Mouse (Mus musculus): ENCODE data around the gene Myog. TPM values are rescaled to one million over a fixed set of nuclear protein-coding genes. Genes with fewer than 3 reads are reported as not detected.

Gene Myog
- polyA plus RNA-seq, 1 experiment, result not detected

DNA sequence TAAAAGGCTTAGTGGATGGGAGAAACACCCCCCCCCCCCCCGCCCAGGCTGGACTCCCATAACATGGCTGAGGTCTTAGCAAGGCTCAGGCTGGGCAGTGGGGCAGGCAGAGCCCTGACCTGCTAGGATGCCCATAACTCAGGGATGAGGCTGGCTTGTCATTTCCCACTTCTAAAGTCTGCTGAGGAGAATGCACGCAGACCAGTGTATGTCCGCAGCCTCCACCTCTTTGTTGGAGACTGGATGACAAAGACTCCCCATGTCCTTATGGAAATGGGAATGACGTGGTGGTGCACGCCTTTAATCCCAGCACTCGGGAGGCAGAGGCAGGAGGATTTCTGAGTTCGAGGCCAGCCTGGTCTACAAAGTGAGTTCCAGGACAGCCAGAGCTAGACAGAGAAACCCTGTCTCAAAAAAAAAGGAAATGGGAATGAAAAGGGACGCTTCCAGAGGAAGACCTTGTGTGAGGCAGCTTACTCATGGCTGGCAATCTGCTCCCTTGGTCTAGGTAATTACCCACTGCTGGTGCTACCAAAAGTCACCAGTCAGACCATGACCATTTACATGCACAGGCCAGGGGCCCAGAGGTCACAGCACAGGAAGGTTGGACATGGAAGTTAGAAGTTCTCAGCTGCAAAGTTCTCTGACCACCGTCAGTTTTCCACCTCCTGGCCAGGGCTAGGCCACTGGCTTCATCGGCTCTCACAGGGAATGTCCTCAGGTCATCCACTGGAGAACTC lies 43.8 kb downstream of the Myog start:
- no peak overlapping the region for H3K4me3 ChIP-seq (ENCODE audit: insufficient read depth, low read length)
- peaks cover 12% of the 10 kb centered on the region for H3K4me1 ChIP-seq (ENCODE audit: control insufficient read depth, insufficient read depth, low read length)
- no peak overlapping the region for H3K27ac ChIP-seq (ENCODE audit: insufficient read depth, low read depth, low read length)
- TF ChIP-seq POLR2A (IDR thresholded peaks at IDR 0.05; ENCODE audit: borderline replicate concordance, low read depth, low read length) (no peak), CTCF (IDR thresholded peaks at IDR 0.05; ENCODE audit: low read depth, low read length) (no peak)

DNA sequence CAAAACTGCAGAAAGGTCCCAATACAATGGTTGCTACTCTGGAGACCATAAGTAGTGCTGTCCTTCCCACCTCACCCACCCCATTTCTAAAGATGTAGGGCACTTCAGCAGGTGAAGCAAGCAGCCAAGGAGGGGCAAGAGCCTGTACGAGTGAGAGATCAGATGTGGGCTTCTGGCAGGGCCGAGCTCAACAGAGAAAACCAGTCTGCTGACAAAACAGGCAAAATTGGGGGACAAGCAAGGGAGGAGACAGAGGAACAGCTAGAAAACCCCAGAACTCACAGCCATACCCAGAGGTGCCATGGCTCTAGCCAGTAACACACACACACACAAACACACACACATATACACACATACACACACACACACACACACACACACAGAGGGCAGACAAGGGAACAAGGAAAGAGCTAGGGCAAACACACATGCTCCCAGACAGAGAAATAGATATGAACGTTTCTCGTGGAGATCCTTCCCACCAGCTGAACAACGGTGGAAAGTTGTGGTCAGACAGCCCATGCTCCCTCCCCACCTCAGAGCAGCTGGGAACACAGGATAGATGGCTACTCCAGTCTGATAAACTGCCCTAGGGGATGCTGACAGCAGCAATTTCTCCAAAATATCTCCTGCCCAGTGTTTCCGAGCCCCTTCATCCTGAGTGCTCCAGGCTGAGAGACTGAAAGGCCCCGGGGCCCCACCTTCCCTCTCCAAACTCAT lies 44.5 kb downstream of the Myog start:
- no peak overlapping the region for H3K4me3 ChIP-seq (ENCODE audit: insufficient read depth, low read length)
- H3K27ac ChIP-seq (ENCODE audit: insufficient read depth, low read depth, low read length), result no peak overlapping the region
- H3K4me1 ChIP-seq (ENCODE audit: control insufficient read depth, insufficient read depth, low read length), result peaks cover 12% of the 10 kb centered on the region
- TF ChIP-seq CTCF (IDR thresholded peaks at IDR 0.05; ENCODE audit: low read depth, low read length) (no peak), POLR2A (IDR thresholded peaks at IDR 0.05; ENCODE audit: borderline replicate concordance, low read depth, low read length) (no peak)

DNA sequence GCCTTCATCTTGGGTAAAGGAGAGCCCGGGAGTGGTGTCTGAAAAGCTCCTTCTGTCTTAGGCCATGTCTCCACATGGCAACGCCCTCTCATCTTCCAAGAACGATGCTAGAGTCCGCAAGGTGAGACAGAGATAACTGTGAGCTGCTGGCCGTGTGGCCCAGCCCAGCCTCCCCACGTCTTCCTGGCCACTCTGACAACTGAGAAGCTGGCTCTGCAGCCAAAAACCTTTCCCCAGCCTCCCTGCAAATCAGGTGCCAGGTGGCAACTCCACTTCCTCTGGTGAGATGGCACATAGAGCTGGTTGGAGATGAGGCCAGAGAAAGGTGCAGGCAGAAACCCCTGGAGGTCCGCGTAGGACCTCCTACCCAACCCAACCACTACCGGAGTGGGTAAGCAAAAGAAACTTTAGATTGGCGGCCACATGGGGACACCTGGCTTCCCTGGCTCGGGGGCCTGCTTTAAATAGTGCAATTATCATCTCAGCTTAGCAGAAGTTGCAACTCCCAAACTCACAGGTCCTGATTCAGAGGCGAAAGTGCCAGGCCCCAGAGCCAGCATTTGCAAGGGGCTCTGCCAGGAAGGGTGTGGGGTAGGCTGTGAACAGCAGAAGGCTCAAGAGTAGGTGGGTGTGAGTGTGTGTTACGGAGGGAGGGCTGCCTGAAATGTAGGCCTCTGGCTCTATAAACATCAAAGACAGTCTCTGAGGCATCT lies 45.6 kb downstream of the Myog start:
- no peak overlapping the region for H3K27ac ChIP-seq (ENCODE audit: insufficient read depth, low read depth, low read length)
- H3K4me1 ChIP-seq (ENCODE audit: control insufficient read depth, insufficient read depth, low read length), result peaks cover 12% of the 10 kb centered on the region
- H3K4me3 ChIP-seq (ENCODE audit: insufficient read depth, low read length), result no peak overlapping the region
- TF ChIP-seq CTCF (IDR thresholded peaks at IDR 0.05; ENCODE audit: low read depth, low read length) (no peak), POLR2A (IDR thresholded peaks at IDR 0.05; ENCODE audit: borderline replicate concordance, low read depth, low read length) (no peak)

DNA sequence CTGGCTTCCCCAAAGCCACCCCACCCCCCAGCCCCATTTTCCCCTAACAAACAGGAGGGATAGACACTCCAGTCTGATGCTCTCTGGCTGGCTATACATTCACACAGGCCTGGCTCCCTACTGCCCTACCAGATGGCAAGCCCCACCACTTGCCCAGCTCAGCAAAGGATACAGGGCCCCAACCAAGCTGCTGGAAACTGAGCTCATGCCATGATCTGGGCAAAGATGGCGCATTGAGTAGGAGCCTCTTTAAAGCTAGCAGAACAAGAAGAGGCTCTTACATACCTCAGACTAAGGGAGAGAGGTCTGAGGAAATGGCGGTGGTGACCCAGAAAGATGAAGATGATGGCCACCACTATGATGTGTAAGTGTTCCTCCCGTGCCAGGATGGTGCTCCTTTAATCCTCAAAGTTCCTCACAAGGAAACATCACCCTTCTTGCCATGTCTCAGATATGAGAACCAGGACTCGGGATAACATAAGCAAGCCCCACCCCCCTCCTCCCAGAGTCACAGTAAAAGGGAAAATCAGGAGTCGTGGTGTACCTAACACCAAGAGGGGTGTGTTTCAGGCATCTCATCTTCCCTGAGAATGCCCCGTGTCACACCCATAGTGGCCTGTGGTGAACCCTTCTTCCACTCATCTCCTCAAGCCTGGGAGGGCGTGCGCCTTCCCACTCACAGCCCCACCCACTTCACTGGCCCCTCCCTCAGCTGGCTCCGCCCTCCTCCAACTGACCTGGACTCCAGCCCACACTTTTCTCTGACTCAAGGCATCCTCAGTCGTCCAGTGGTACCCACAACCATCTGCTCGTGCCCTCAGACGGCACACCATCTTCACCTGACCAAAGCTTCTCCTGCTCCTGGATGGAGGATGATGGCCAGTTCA lies 46.4 kb downstream of the Myog start:
- Histone ChIP-seq H3K27ac (ENCODE audit: insufficient read depth, low read depth, low read length) (no peak overlapping the region), H3K4me3 (ENCODE audit: insufficient read depth, low read length) (no peak overlapping the region), H3K4me1 (ENCODE audit: control insufficient read depth, insufficient read depth, low read length) (peaks cover 12% of the 10 kb centered on the region)
- TF ChIP-seq CTCF (IDR thresholded peaks at IDR 0.05; ENCODE audit: low read depth, low read length), result no peak
- no peak for TF ChIP-seq POLR2A (IDR thresholded peaks at IDR 0.05; ENCODE audit: borderline replicate concordance, low read depth, low read length)

DNA sequence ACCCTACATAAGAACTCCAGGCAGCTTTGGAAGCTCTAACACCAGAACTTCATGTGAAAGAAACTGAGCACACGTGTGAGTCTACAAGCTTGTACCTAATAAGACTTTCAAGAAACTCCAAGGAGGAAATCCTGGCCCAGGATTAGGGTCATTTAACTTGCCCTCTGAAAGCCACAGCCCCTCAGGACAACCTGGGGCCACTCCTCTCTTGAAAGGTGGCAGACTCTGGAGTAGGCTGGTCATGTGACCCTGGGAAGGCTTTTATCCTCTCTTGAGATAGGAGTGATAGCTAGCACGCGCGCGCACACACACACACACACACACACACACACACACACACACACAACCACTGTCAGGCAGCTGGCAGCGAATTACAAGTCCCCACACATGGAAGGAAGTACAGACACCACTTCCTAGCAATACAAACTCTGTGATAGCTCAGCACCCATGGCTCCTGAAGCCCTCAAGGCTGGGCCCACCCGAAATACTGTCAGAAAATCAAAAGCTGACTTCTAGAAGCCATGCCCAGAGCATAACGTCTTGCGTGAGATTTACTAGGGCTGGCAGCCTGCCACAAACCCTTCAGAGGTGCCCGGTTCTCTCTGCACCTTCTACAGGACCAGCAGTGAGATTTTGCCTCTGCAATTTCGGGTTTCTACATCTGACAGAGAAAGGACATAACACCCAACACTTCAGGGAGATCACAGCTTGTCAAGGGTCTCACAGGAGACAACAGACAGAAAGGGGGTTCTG lies 47.3 kb downstream of the Myog start:
- Histone ChIP-seq H3K4me3 (ENCODE audit: insufficient read depth, low read length) (no peak overlapping the region), H3K27ac (ENCODE audit: insufficient read depth, low read depth, low read length) (no peak overlapping the region), H3K4me1 (ENCODE audit: control insufficient read depth, insufficient read depth, low read length) (peaks cover 12% of the 10 kb centered on the region)
- no peak for TF ChIP-seq CTCF (IDR thresholded peaks at IDR 0.05; ENCODE audit: low read depth, low read length)
- TF ChIP-seq POLR2A (IDR thresholded peaks at IDR 0.05; ENCODE audit: borderline replicate concordance, low read depth, low read length), result no peak

DNA sequence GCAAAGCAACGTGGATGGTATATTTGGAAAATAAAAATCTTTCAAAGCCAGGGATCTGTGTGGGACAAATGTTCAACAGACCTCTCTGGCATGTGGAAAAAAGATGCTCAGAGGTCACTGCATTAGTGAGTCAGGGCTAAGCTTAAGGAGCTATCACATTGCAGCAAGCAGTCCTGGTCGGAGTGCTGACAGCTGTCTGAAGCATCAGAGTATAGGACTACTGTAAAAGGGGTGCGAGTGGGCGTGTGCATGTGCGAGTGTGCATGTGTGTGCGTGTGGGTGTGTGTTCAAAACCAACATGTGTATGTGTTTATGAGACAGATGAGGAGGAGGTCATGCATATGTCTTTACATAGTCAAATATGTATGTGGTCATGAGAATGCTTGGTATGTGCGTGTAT lies 49.4 kb downstream of the Myog start:
- H3K4me1 ChIP-seq (ENCODE audit: control insufficient read depth, insufficient read depth, low read length), result no peaks in the 10 kb centered on the region
- H3K4me3 ChIP-seq (ENCODE audit: insufficient read depth, low read length), result no peak overlapping the region
- TF ChIP-seq POLR2A (IDR thresholded peaks at IDR 0.05; ENCODE audit: borderline replicate concordance, low read depth, low read length), result no peak
- no peak for TF ChIP-seq CTCF (IDR thresholded peaks at IDR 0.05; ENCODE audit: low read depth, low read length)
- H3K27ac ChIP-seq (ENCODE audit: insufficient read depth, low read depth, low read length), result no peak overlapping the region

DNA sequence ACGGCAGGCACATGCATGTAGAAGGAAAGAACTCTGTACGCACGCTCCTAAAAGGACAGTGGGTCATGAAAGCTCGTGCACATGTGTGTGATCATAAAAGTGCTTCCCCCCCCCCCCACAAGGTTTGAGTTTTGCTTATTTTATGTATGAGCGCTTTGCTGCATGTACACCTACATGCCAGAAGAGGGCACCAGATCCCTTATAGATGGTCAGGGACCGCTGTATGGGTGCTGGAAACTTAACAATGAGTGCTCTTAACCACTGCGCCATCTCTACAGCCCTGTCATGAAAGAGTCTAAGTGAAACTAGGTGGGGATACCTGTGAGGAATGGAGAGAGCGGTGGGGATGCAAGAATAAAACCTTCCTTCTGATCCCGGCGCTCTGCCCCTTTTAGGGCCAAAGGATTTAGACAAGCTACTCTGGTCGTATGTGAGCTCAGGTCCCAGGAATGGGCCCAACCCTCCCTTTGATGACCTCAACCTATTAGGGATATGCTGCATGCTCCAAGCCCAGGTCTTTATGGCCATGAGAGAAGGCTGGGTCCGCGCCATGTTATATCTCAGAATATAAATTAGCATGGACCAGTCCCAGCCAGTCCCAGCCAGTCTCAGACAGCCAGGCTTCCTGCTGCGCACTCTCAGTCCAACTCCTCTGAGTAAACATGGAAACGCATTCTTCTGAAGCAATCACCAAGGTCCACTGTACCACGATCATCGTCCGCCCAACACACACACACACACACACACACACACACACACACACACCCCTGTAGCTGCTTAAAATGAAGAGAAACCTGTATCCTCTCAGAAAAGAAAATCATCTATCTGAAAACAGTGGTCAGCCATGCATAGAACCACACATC lies 50.2 kb downstream of the Myog start:
- H3K4me3 ChIP-seq (ENCODE audit: insufficient read depth, low read length), result no peak overlapping the region
- no peak overlapping the region for H3K27ac ChIP-seq (ENCODE audit: insufficient read depth, low read depth, low read length)
- TF ChIP-seq POLR2A (IDR thresholded peaks at IDR 0.05; ENCODE audit: borderline replicate concordance, low read depth, low read length), result no peak
- no peak for TF ChIP-seq CTCF (IDR thresholded peaks at IDR 0.05; ENCODE audit: low read depth, low read length)
- no peaks in the 10 kb centered on the region for H3K4me1 ChIP-seq (ENCODE audit: control insufficient read depth, insufficient read depth, low read length)

DNA sequence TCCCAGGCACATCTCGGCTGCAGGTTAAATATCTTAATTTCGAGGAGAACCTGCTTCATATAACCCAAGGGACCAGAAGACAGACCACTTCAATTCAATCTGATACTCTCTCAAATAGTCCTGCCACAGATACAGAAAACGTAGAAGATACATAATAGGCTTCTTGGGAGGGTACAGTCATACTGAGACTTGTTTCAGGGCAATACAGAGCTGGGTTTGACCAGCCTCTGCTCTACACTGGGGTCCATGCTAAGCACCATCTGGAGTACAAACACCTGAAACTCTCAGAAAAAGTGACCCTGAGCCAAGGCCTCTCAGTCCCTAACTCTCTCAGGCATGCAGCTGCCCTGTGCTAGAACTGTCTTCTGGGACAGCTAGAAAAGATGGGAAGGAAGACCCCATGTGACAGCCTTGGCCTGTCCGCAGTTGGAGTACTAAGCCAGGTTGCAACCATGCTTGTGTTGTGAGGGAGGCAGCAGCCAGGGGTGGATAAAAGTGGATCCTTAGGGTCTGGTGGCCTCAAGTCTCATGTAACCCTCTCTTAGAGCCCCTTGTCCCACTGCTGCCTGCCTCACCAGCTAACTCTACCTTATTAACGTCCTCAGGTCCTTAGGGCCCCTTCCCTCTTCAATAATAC lies 52.0 kb downstream of the Myog start:
- Histone ChIP-seq H3K4me1 (ENCODE audit: control insufficient read depth, insufficient read depth, low read length) (no peaks in the 10 kb centered on the region), H3K4me3 (ENCODE audit: insufficient read depth, low read length) (no peak overlapping the region), H3K27ac (ENCODE audit: insufficient read depth, low read depth, low read length) (no peak overlapping the region)
- TF ChIP-seq CTCF (IDR thresholded peaks at IDR 0.05; ENCODE audit: low read depth, low read length), result no peak
- TF ChIP-seq POLR2A (IDR thresholded peaks at IDR 0.05; ENCODE audit: borderline replicate concordance, low read depth, low read length), result no peak

Other genes with a start within 250 kb of the Myog start
- 52.4 and 54.4 TPM in 2 replicates for gene Btg2, start 210.9 kb upstream of the Myog start, polyA plus RNA-seq (2012; ENCODE audit: insufficient read depth, insufficient read length, missing spikeins)
- gene Chit1, start 178.7 kb upstream of the Myog start, polyA plus RNA-seq (2012; ENCODE audit: insufficient read depth, insufficient read length, missing spikeins), result not detected in 2 replicates
- gene Chil1, start 107.8 kb upstream of the Myog start, polyA plus RNA-seq (2012; ENCODE audit: insufficient read depth, insufficient read length, missing spikeins), result not detected in 2 replicates
- not detected in 2 replicates for gene Mybph, start 96.5 kb upstream of the Myog start, polyA plus RNA-seq (2012; ENCODE audit: insufficient read depth, insufficient read length, missing spikeins)
- gene Adora1, start 54.6 kb upstream of the Myog start, polyA plus RNA-seq (2012; ENCODE audit: insufficient read depth, insufficient read length, missing spikeins), result not detected in 2 replicates
- gene Ppfia4, start 42.9 kb downstream of the Myog start, polyA plus RNA-seq (2012; ENCODE audit: insufficient read depth, insufficient read length, missing spikeins), result 28.4 and 32.9 TPM in 2 replicates
- 36.6 and 39.4 TPM in 2 replicates for gene Tmem183a, start 72.0 kb downstream of the Myog start, polyA plus RNA-seq (2012; ENCODE audit: insufficient read depth, insufficient read length, missing spikeins)
- gene 4933406M09Rik, start 96.0 kb downstream of the Myog start, polyA plus RNA-seq (2012; ENCODE audit: insufficient read depth, insufficient read length, missing spikeins), result not detected in 2 replicates
- gene Cyb5r1, start 115.6 kb downstream of the Myog start, polyA plus RNA-seq (2012; ENCODE audit: insufficient read depth, insufficient read length, missing spikeins), result 74.6 and 81.3 TPM in 2 replicates
- gene Adipor1, start 125.4 kb downstream of the Myog start, polyA plus RNA-seq (2012; ENCODE audit: insufficient read depth, insufficient read length, missing spikeins), result 202 and 213 TPM in 2 replicates
- gene Klhl12, start 165.5 kb downstream of the Myog start, polyA plus RNA-seq (2012; ENCODE audit: insufficient read depth, insufficient read length, missing spikeins), result 3.8 and 5.0 TPM in 2 replicates
- gene Rabif, start 204.7 kb downstream of the Myog start, polyA plus RNA-seq (2012; ENCODE audit: insufficient read depth, insufficient read length, missing spikeins), result 13.5 and 15.1 TPM in 2 replicates

Data from bone marrow macrophage, adult 2 months (primary cell).